Mouse (Mus musculus) CD8-positive naive resting alpha-beta T cell, adult 57 days (primary cell): ENCODE results near the gene Chst4. TPM values are rescaled to one million over a fixed set of nuclear protein-coding genes. Genes with fewer than 3 reads are reported as not detected.

Experiments
- total RNA-seq: library from RNA; stranded (reverse); gene quantifications from one replicate; pipeline ENCODE4 v1.2.4, GENCODE M21; 2023

Gene Chst4
- total RNA-seq, result not detected

DNA sequence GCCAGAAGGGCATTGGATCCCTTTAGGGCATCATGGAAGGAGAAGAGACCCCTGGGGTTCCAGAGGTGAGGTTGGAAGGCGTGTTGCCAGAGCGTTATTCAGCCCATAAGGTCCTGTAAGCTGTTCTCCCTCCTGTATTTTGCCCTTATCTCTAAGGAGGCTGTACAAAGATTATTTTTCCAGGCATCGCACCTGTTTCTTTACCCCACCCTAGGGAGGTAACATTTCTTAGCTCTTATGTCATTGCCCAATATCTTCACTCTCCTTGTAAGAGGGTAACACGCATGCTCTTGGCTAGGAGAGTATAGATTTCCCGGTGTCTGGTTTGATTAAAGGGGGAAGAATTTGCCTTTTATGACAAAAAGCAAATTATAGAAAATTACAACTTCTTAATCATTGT lies at the start of gene Chst4:
Gene Chst4 (minus strand): TSS at position 82 of the 400 bp plus-strand sequence.

DNA sequence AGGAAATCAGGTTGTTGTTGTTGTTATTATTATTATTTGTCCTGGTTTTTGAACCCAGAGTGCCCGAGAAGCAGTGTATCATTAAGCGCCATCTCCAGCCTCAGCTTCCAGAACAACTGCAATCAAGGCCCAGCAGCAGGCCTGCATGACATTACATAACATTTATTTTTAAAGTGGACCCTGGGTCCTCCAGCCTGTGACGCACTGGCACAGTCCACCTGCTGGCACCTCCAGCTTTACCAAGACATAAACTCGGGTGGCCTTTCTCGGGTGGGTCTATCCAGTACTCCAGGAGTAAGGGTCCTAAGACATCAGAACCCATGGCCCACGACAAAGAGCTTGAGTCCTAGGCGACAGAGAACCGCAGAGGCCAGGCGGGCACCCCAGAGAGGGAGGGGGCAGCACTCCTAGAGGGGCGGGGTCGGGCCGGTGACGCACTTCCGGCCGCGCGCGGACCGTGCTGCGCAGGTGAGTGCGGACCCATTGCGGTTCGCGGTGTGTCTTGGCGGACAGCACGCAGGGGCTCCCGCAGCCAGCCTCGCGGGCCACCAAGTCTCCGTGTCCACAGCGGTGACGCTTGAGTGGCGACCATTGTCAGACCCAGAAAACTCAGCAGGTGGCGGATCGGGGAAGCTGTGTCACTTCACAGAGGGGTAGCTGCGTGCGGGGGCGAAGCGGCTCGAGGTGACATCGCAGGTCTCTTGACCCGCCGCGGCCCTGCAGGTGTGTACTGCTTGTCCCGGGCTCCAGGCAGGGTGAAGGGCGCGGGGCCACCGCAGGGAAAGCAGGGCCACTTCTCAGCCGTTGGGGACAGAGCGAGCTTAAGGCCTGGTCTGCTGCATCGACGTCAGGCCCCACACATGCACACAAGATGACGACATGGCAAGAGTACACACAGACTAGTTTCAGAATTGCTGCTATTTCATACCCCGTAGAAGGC lies 40.0 kb upstream of the Chst4 start, which contains the start of gene Zfp612:
Gene Zfp612 (plus strand): TSS at position 465 of the 940 bp plus-strand sequence.

DNA sequence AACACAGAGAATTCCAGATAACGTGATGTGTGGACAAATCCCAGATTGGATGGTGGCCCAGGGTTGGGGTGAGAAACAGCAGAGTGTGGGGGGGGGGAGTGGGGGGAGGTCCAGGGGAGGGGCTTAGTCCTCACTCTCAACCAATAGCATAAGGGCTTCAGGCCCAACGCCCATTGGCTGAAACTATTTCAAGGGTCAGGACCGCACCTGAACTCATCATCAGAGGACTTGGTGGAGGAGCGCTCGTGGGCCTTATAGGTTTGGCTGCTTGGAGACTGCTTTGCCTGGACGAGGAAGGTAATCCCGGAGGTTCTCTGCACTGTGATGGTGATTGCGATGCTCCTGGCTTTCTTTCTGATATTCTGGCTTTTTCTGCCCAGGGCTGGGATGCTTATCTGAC lies 49.3 kb downstream of the Chst4 start, which contains the start of gene Tat:
Gene Tat (plus strand): TSS at position 214 of the 400 bp plus-strand sequence.

Other genes starting within 250 kb of the Chst4 start
- 5.2 TPM for gene Phlpp2, start 171.2 kb downstream of the Chst4 start, total RNA-seq
- not detected for gene Marveld3, start 77.5 kb downstream of the Chst4 start, total RNA-seq
- gene Tat, start 49.3 kb downstream of the Chst4 start, total RNA-seq, result not detected
- gene Zfp612, start 40.0 kb upstream of the Chst4 start, total RNA-seq, result 2.8 TPM
- gene Gm21964, start 61.5 kb upstream of the Chst4 start, total RNA-seq, result not detected
- not detected for gene Gm17720, start 63.0 kb upstream of the Chst4 start, total RNA-seq
- not detected for gene Calb2, start 128.5 kb upstream of the Chst4 start, total RNA-seq
- 7.3 TPM for gene Cmtr2, start 175.9 kb upstream of the Chst4 start, total RNA-seq
- not detected for gene Hydin, start 227.2 kb upstream of the Chst4 start, total RNA-seq